Mouse (Mus musculus): ENCODE data around the gene Nbeal1.

Nbeal1 gene

DNA sequence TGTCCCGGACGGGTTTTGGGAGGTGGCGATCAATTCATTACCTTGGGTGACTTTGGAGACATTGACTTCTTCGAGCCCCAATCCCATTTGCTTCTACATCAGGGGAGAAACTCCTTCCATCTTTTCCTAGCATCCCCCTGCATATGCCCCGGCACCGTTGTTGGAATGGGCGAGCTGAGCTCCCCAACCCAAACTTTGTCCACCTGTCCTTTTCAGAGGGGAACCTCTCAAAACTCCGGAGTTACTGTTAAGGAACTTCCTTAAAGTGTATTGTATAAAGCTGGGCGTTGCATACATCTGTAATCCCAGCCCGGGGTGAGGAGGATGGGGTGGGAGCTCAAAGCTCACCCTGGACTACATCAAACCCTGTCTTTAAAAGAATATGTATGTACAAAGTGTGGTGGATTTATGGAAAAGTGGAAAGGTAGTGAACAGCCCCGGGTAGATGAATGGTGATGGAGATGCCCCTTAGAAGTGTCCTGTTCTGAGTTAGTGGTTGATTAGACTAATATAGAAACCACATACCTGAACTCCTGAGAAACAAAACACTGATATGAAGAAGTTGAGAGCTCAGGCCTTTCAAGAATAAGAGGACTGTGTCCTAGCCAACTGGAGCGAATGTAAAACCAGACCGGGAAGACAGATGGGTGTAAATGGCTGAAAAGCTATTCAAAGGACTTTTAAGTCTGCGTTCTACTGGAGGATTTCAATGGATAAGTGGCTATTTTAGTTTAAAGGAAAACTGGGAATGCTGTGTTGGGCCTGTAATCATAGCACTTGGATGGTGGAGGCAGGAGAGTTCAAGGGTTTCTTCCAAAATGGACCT is 163.4 kb downstream of the Nbeal1 start:
- DNase-seq (ENCODE audit: low read depth), result no peak

DNA sequence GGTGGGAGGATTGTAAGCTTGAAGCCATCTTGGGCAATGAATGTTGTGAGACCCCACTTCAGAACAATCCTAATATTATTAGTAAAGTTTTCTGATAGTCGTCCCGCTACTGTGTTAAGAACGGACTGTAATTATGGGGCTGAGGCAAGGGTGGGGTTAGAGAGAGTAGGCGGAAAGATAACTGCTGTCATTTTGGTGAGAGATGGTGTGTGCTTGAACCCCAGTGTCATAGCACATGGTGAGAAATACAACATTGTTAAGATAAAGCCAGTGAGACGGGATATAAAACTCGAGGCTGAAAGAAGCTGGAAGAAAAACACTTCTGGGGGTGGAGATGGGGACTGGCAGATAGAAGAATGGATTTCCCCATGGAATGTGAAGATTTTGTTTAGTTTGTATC is 164.3 kb downstream of the Nbeal1 start:
- DNase-seq (ENCODE audit: low read depth), result no peak

DNA sequence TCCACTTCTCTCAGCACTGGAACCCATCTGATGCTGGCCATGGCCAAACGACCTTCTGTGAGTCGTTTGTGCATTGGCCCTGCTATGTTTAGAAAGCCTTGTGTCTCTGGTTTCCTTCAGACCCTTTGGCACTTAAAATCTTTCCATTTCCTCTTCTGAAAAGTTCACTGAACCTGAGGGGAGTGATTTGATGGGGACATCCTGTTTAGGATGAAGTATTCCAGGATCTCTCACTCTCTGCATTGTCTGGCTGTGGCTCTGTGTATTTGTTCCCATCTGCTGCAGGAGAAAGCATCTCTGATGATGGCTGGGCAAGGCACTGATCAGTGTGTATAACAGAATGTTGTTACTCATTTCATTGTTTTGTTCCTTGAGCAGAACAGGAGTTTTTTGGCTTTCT is 165.3 kb downstream of the Nbeal1 start:
- DNase-seq (ENCODE audit: low read depth), result no peak

DNA sequence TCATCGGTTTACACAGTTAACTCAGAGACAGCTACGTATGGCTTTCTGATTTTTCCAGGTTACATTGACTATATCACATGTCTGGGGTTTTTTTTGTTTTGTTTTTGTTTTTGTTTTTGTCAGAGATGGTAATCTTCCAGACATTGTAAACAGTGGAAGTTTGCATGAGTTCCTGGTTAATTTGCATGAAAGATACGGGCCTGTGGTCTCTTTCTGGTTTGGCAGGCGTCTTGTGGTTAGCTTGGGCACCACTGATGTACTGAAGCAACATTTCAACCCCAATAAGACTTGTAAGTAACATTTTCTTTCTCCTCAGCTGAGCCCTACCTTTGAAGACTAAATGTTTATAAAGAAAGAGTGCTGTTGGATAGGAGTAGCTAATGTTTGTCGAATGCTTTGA is 172.4 kb downstream of the Nbeal1 start:
- peak; percentile 58 for DNase-seq (ENCODE audit: low read depth)

DNA sequence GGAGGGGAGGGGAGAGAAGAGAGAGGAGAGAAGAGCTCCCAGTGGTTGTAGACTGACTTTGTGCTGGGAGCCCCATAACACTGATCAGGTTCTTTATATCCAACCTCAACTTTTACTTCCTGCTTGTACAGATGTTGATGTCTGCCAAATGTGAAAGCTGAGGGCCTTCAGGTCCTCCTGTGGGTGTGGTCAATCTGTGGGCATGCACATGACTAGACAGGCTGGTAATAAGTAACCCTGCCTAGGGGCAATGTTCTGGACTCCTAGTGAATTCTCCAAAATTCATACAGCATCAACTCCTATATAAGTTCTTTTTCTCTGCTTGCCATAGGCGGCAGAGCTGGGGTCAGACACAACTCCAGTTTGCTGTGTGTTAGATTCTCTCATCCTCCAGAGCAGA is 181.2 kb downstream of the Nbeal1 start:
- peak; percentile 49 for DNase-seq (ENCODE audit: low read depth)

DNA sequence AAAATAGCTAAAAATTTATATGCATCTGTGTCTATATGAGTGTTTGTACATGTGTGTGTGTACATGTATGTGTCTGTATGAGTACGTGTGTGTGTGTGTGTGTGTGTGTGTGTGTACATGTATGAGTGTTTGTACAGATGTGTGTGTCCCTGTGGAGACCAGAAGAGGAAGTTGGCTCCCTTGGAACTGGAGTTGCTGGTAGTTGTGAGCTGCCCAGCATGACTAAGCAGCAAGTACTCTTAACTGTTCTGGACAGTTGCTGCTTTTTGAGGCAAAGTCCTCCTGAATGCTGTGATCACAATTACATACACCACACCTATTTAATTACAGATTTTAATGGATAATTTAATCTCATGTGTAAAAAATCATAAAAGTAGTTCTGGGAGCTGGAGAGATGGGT is 196.2 kb downstream of the Nbeal1 start:
- peak; percentile 45 for DNase-seq (ENCODE audit: low read depth)

DNA sequence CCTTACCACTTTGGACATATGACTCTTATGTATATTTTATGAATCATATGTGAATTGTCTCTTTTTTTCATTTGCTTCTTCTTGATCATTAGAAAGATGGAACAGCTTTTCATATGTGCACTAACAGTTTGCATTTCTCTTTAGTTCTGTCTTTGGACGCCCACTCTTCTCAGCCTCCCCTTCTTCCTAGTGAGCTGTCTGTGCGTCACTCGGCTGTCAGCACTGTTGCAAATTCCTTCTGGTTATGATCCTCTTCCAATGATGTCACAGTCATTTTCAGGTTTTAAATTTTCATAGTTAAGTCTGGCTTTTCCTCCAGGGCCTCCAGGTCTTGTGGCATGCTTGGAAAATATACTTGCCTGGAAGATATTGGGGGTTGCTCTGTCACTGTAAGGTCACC is 201.5 kb downstream of the Nbeal1 start:
- no peak for DNase-seq (ENCODE audit: low read depth)
